Mouse (Mus musculus): Measurements from ENCODE around the gene Fam98b.

- TF ChIP-seq CTCF (IDR thresholded peaks at IDR 0.05), result no peak
- TF ChIP-seq EP300 (IDR thresholded peaks at IDR 0.05), result no peak
Measured at GRCm38 (mm10) chr2:117203350-117203749, 46.2 kb upstream of the Fam98b start.

Data from lung, postnatal 0 days (tissue).